Mouse (Mus musculus) cerebellum, adult 2 months (tissue): ENCODE measurements at regions not wholly inside any gene's neighbourhood (a gene's known extent, or its start where the extent isn't known, plus 50 kb on each side); places are given as distances from the start of the nearest gene placed in this dataset.

ENCODE experiments used
- CTCF ChIP-seq: fragments of 200-500 bp; IDR thresholded peaks from 2 replicates; pipeline ENCODE4 v1.5.1; 2011; ENCODE audit warnings: low read depth, mild to moderate bottlenecking, control low read depth, low read length, moderate library complexity, borderline replicate concordance; ENCODE audit not compliant: insufficient read depth
- POLR2A ChIP-seq: fragments of 200-500 bp; IDR thresholded peaks from 2 replicates; pipeline ENCODE4 v1.6.1; 2011; ENCODE audit warnings: low read length, control low read depth, borderline replicate concordance; ENCODE audit not compliant: insufficient read depth

GRCm38 (mm10) chr11:117551926-117552325 is 67.8 kb downstream of the Gm11733 start:
- TF ChIP-seq POLR2A = no peak
- no peak for TF ChIP-seq CTCF
